Mouse (Mus musculus) hindbrain, postnatal 0 days (tissue): ENCODE data around the gene A630001G21Rik. TPM values are rescaled to one million over a fixed set of nuclear protein-coding genes. Genes with fewer than 3 reads are reported as not detected.
A peak's percentile ranks its signal among the peaks of the same experiment; 100 is the strongest.

Source experiments
- ATAC-seq: fragments of 200-750 bp; cut with Nextera tagmentation; 2 replicates; pipeline ENCODE4 v1.8.0; 2017; ENCODE audit warnings: mild to moderate bottlenecking, moderate TSS enrichment, moderate library complexity
- DNase-seq: peaks from one replicate; pipeline ENCODE4 v3.0.0-alpha.2; 2015; ENCODE audit warnings: low spot score
- H3K27ac ChIP-seq: fragments of 300-500 bp; sonication (generic); 2 replicates; pipeline ENCODE4 v1.5.1; 2014; ENCODE audit warnings: mild to moderate bottlenecking
- H3K27me3 ChIP-seq: fragments of 300-500 bp; sonication (generic); 2 replicates; pipeline ENCODE4 v1.6.1; 2014; ENCODE audit warnings: low read length, mixed read lengths; ENCODE audit not compliant: insufficient read depth
- H3K36me3 ChIP-seq: fragments of 300-500 bp; sonication (generic); 2 replicates; pipeline ENCODE4 v1.6.1; 2014; ENCODE audit warnings: low read length, mixed read lengths; ENCODE audit not compliant: insufficient read depth
- H3K4me1 ChIP-seq: fragments of 300-500 bp; sonication (generic); 2 replicates; pipeline ENCODE4 v1.6.1; 2014; ENCODE audit warnings: antibody characterized with exemption, low read length, mixed read lengths; ENCODE audit not compliant: insufficient read depth
- H3K4me2 ChIP-seq: fragments of 300-500 bp; sonication (generic); 2 replicates; pipeline ENCODE4 v1.6.1; 2014; ENCODE audit warnings: low read depth, mild to moderate bottlenecking, low read length, moderate library complexity, mixed read lengths
- H3K4me3 ChIP-seq: fragments of 300-500 bp; sonication (generic); 2 replicates; pipeline ENCODE4 v1.5.1; 2014; ENCODE audit warnings: low read length
- H3K9ac ChIP-seq: fragments of 300-500 bp; sonication (generic); replicated peaks from 2 replicates; pipeline ENCODE4 v1.6.1; 2014; ENCODE audit warnings: mild to moderate bottlenecking, low read length, moderate library complexity, mixed read lengths
- H3K9me3 ChIP-seq: fragments of 300-500 bp; sonication (generic); 2 replicates; pipeline ENCODE4 v1.6.1; 2016; ENCODE audit warnings: low read length, mixed read lengths
- CTCF ChIP-seq: IDR thresholded peaks from 2 replicates; pipeline ENCODE4 v1.5.1; 2016; ENCODE audit warnings: antibody characterized with exemption, control low read depth, low read depth
- WGBS: fragments of 180-500 bp; shearing (Covaris S2); extraction: QIAGEN DNeasy Blood & Tissue Kit; methylation state at CpG from one replicate; pipeline ENCODE4 v1.1.7; 2014; 5-methylcytosine and 5-hydroxymethylcytosine counted together
- polyA plus RNA-seq: library from polyadenylated mRNA; unstranded; fragments of >200 nt; fragmentation: Nextera tagmentation; extraction: Ambion mirVana; gene quantifications from 2 replicates; pipeline ENCODE4 v1.2.1, GENCODE M21; 2015
- total RNA-seq: library from RNA; depleted of rRNA; stranded (reverse); fragments of >200 nt; gene quantifications from 2 replicates; pipeline ENCODE4 v1.2.3, GENCODE M21; 2014

A630001G21Rik gene
- total and polyA plus RNA-seq, 2 experiments from 2014 or later, result 0.36 TPM; not detected in 1

DNA sequence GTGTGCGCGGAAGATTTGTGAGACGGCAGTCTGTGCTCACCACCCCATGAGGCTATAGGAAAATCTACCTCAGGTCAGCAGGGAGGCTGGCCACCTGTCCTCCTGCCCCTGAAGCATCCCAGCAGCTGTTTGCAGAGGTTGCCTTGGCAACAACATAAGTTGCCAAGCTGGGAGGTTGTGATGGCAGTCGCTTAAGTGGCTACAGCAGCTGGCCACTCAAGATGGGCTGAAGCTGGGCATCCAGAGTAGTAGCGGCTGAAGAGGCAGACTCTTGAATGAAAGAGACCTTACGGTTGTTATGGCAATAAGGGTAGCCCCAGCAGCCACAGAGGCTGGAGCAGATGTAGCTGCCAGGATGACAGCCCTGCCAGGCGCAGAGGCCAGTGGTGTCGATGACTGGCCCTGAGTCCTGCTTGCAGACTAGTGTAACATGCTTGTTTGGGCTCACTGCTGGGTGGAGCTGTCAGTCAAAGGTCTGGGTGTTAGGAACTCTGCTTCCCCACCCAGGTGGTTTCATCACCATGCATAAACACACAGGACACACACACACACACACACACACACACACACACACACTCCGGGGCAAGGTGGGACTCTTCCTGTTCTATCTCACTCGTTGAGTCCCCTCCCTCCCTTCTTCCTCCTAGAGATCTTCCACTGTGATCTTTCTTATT, 58.1 kb downstream of the A630001G21Rik start:
- peak; percentile 72 for DNase-seq
- Histone ChIP-seq H3K4me3 (no peak overlapping the region), H3K9me3 (no peaks in the 10 kb centered on the region), H3K27me3 (no peaks in the 10 kb centered on the region), H3K27ac (no peak overlapping the region), H3K4me2 (no peak overlapping the region), H3K36me3 (no peaks in the 10 kb centered on the region), H3K9ac (no peak overlapping the region), H3K4me1 (no peaks in the 10 kb centered on the region)
- peak; percentile 86 for ATAC-seq
- 48% methylated on average over 10 of the region's 10 CpGs for WGBS
- TF ChIP-seq CTCF, result no peak

DNA sequence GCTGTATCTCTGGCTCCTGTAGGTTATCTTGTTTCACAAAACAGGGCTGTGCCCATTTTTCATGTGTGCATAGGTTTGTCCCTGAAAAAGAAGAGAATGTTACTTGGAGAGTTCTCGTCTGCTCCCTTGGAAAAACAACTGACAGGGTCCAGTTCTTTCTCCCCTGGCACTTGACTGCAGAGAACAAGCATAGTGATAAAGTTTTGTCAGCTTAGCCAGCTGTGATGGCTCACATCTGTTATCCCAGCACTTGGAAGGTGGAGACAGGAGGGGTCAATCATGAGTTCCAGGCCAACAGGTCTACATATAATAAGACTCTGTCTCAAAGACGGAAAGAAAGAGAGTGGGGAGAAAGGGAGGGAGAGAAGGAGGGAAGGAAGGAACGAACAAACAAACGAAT, 59.4 kb downstream of the A630001G21Rik start:
- Histone ChIP-seq H3K9me3 (no peaks in the 10 kb centered on the region), H3K36me3 (no peaks in the 10 kb centered on the region), H3K4me3 (no peak overlapping the region), H3K4me2 (no peak overlapping the region), H3K4me1 (no peaks in the 10 kb centered on the region), H3K27me3 (no peaks in the 10 kb centered on the region), H3K9ac (no peak overlapping the region), H3K27ac (no peak overlapping the region)
- TF ChIP-seq CTCF, result no peak
- 86% methylated on average over 4 of the region's 4 CpGs for whole genome bisulfite sequencing
- no peak for DNase-seq
- ATAC-seq, result no peak

DNA sequence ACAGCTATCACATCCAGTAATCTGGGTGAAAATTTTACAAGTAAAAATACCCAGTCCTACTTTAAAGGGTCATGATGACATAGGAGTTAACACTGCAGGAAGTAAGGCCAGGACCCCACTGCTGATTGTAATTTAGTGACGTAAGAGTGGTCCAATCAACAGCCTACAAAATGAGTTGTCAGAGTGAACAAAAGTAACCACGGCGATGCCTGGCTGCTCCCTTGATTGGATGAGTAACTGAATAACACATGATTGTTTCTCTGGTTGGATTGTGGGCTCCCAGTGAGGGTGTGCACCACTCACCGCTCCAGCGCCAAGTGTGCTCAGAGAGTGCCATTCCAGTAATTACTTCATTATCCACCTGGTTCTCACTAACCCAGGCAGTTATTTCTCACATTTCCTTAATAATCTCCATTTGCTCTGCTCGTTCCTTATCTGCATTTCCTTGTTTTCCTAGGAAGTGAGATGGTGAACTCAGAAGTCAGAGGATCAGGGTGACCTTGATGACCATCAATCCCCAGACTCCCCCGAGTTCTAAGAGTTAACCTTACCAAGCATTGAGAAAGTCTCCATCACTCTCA, 61.9 kb downstream of the A630001G21Rik start:
- Histone ChIP-seq H3K9me3 (no peaks in the 10 kb centered on the region), H3K4me3 (no peak overlapping the region), H3K4me2 (no peak overlapping the region), H3K4me1 (no peaks in the 10 kb centered on the region), H3K27me3 (no peaks in the 10 kb centered on the region), H3K36me3 (no peaks in the 10 kb centered on the region), H3K9ac (no peak overlapping the region), H3K27ac (no peak overlapping the region)
- peak; percentile 39; the same call in 1 of the 2 replicates for ATAC-seq
- no peak for TF ChIP-seq CTCF
- 43% methylated on average over 7 of the region's 7 CpGs for WGBS
- peak; percentile 12 for DNase-seq

DNA sequence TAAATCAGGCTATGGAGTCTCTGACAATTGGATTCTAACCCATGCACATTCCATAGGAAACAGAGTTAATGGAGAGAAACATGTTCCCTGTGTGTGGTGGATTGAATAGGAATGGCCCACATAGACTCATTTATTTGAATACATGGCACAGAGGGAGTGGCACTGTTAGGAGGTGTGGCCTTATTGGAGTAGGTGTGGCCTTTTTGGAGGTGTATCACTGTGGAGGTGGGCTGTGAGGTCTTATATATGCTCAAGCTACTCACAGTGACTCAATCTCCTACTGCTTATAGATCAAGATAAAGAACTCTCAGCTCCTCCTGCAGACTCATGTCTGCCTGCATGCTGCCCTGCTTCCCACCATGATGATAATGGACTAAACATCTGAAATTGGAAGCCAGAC, 63.9 kb downstream of the A630001G21Rik start:
- Histone ChIP-seq H3K9ac (no peak overlapping the region), H3K36me3 (no peaks in the 10 kb centered on the region), H3K4me2 (no peak overlapping the region), H3K27me3 (no peaks in the 10 kb centered on the region), H3K27ac (no peak overlapping the region), H3K9me3 (no peaks in the 10 kb centered on the region), H3K4me3 (no peak overlapping the region), H3K4me1 (no peaks in the 10 kb centered on the region)
- TF ChIP-seq CTCF, result no peak
- ATAC-seq, result no peak
- no peak for DNase-seq

DNA sequence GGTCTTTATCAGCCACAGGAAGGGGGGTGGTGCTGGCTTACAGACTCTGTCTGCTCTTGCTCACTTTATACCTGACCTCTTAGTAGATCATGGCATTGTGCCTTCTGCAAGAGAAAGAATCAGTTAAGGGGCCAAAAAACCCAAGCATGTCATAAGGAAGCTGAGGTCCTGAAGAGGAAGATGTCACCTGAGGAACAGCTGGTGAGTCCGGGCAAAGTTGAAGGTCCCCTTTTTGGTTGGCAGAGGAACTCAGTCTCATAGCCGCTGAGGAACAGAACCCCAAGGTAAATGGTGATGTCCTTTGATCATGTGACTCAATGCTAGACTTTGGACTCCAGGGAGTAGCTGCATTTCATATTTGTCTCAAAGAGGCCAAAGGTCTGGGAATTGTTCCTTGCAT, 71.7 kb downstream of the A630001G21Rik start:
- H3K27ac ChIP-seq, result no peak overlapping the region
- H3K9me3 ChIP-seq, result no peaks in the 10 kb centered on the region
- H3K9ac ChIP-seq, result no peak overlapping the region
- no peaks in the 10 kb centered on the region for H3K4me1 ChIP-seq
- H3K4me2 ChIP-seq, result no peak overlapping the region
- H3K36me3 ChIP-seq, result no peaks in the 10 kb centered on the region
- WGBS, result 88% methylated on average over 2 of the region's 2 CpGs
- DNase-seq (no peak), ATAC-seq (no peak)
- no peak for TF ChIP-seq CTCF
- no peak overlapping the region for H3K4me3 ChIP-seq
- H3K27me3 ChIP-seq, result no peaks in the 10 kb centered on the region

DNA sequence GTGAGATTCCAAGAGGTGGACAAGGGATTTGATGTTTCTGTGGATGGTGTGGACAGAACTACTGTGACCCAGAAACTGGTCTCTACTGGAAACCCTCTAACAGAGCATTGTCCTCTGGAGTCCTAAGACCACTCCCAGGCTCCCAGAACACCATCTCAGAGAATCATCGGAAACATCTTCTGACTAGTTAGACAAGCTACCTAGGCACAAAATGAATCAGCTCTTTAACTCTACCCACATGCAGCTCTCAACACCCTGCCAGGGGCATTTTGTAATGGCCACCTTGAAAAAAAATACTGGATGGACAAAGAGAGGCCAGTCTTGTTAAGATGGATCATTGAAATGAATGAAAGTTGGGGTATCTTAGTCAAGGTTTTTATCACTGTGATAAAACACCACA, 72.9 kb downstream of the A630001G21Rik start:
- Histone ChIP-seq H3K27me3 (no peaks in the 10 kb centered on the region), H3K36me3 (no peaks in the 10 kb centered on the region), H3K4me1 (no peaks in the 10 kb centered on the region), H3K9ac (no peak overlapping the region), H3K4me2 (no peak overlapping the region), H3K27ac (no peak overlapping the region), H3K4me3 (no peak overlapping the region), H3K9me3 (no peaks in the 10 kb centered on the region)
- WGBS, result 96% methylated on average over 1 of the region's 1 CpGs
- DNase-seq (no peak), ATAC-seq (no peak)
- TF ChIP-seq CTCF, result no peak
